Mouse (Mus musculus): ENCODE data around the gene 9930021J03Rik.

- TF ChIP-seq CTCF (IDR thresholded peaks at IDR 0.05; ENCODE audit: insufficient read depth, low read depth, low read length) (no peak), POLR2A (IDR thresholded peaks at IDR 0.05; ENCODE audit: insufficient read depth, low read depth, low read length) (no peak)
Measured at GRCm38 (mm10) chr19:29820966-29821365, 15.2 kb upstream of the 9930021J03Rik start.

Measured in olfactory bulb, adult 2 months (tissue).